Mouse (Mus musculus) heart, postnatal 36 days (tissue): ENCODE data around the gene Olfr982. TPM values are rescaled to one million over a fixed set of nuclear protein-coding genes. Genes with fewer than 3 reads are reported as not detected.

ENCODE experiments used
- DNase-seq, 2 experiments: peaks; one replicate each; pipeline ENCODE4 v3.0.0; 2021 to 2022
- intact Hi-C: fragments of 180-260 bp; cut with DNase I; formaldehyde crosslinking; loops from one replicate; pipeline ENCODE4 v1.15.1; 2025
- total RNA-seq, 2 experiments: library from RNA; stranded (reverse); gene quantifications; 2 replicates each; pipeline ENCODE4 v1.2.3; 2021

The Olfr982 gene
- total RNA-seq, result not detected

GRCm38 (mm10) chr9:40073529-40073928 is at the start of gene Olfr982:
TSS of gene Olfr982 (plus strand) at chr9:40073829.
- intact Hi-C loops, result no loop called here

GRCm38 (mm10) chr9:40050138-40050537 is 23.5 kb upstream of the Olfr982 start:
- DNase-seq, result no peak
- intact Hi-C loops, result no loop called here

More at GRCm38 (mm10) chr9:40073529-40073928, at the start of gene Olfr982:
- DNase-seq, result no peak

GRCm38 (mm10) chr9:40093495-40093894 is 19.9 kb downstream of the Olfr982 start, which contains the start of gene Olfr983:
TSS of gene Olfr983 (minus strand) at chr9:40093595.
- intact Hi-C loops, result no loop called here
- DNase-seq, result no peak

- intact Hi-C loops, result no loop called here
- no peak for DNase-seq
These were observed 21.1 kb downstream of the Olfr982 start for GRCm38 (mm10) chr9:40094769-40095168.

GRCm38 (mm10) chr9:40114106-40114505 is 40.5 kb downstream of the Olfr982 start, which contains the start of gene Olfr984:
TSS of gene Olfr984 (minus strand) at chr9:40114206.
- intact Hi-C loops, result no loop called here

GRCm38 (mm10) chr9:40116645-40117286 is 43.1 kb downstream of the Olfr982 start:
- intact Hi-C loops, result no loop called here
- peak; percentile 51 to 70 for DNase-seq

More at GRCm38 (mm10) chr9:40114106-40114505, 40.5 kb downstream of the Olfr982 start, which contains the start of gene Olfr984:
- DNase-seq, result no peak

GRCm38 (mm10) chr9:40117287-40117659 is 43.6 kb downstream of the Olfr982 start:
- intact Hi-C loops, result no loop called here
- DNase-seq, result no peak

Other genes starting within 250 kb of the Olfr982 start
- gene Olfr971, start 237.0 kb upstream of the Olfr982 start, total RNA-seq, result not detected
- not detected for gene Olfr972, start 207.4 kb upstream of the Olfr982 start, total RNA-seq
- not detected for gene Olfr229, start 166.5 kb upstream of the Olfr982 start, total RNA-seq
- gene Olfr974, start 136.3 kb upstream of the Olfr982 start, total RNA-seq, result not detected
- gene Olfr975, start 121.8 kb upstream of the Olfr982 start, total RNA-seq, result not detected
- gene Olfr976, start 112.7 kb upstream of the Olfr982 start, total RNA-seq, result not detected
- gene Olfr978, start 81.7 kb upstream of the Olfr982 start, total RNA-seq, result not detected
- gene Olfr979, start 70.4 kb upstream of the Olfr982 start, total RNA-seq, result not detected
- not detected for gene Olfr980, start 64.2 kb upstream of the Olfr982 start, total RNA-seq
- gene Olfr981, start 52.4 kb upstream of the Olfr982 start, total RNA-seq, result not detected
- not detected for gene Olfr983, start 19.8 kb downstream of the Olfr982 start, total RNA-seq
- gene Olfr984, start 40.4 kb downstream of the Olfr982 start, total RNA-seq, result not detected
- gene Olfr985, start 56.4 kb downstream of the Olfr982 start, total RNA-seq, result not detected
- not detected for gene Tmem225, start 74.3 kb downstream of the Olfr982 start, total RNA-seq
- not detected for gene Olfr986, start 107.1 kb downstream of the Olfr982 start, total RNA-seq
- 1 to 10 TPM; 2.5 to 3.0 TPM for gene Zfp202, start 118.5 kb downstream of the Olfr982 start, total RNA-seq
- 1 to 10 TPM in 1 of 2 experiments, under 1 TPM in 1; 0.57 to 1.2 TPM for gene Scn3b, start 195.4 kb downstream of the Olfr982 start, total RNA-seq